Mouse (Mus musculus): ENCODE measurements around the gene Trim11. TPM values are rescaled to one million over a fixed set of nuclear protein-coding genes. Genes with fewer than 3 reads are reported as not detected.

Gene Trim11
- polyA plus RNA-seq, 1 experiment from 2014 or later: 18.2 TPM

- Histone ChIP-seq H3K27me3 (ENCODE audit: insufficient read depth, low read length) (peaks cover 24% of the 10 kb centered on the region), H3K4me3 (ENCODE audit: low read depth, low read length) (no peak overlapping the region), H3K27ac (ENCODE audit: low read depth) (no peak overlapping the region), H3K9me3 (ENCODE audit: low read depth, low read length) (peaks cover 5% of the 10 kb centered on the region; the same call in 1 of the 2 replicates), H3K36me3 (ENCODE audit: insufficient read depth) (no peaks in the 10 kb centered on the region), H3K4me1 (ENCODE audit: insufficient read depth) (no peaks in the 10 kb centered on the region; the same call in 1 of the 2 replicates), H3K4me2 (no peak overlapping the region), H3K9ac (no peak overlapping the region)
- TF ChIP-seq CTCF (IDR thresholded peaks at IDR 0.05; ENCODE audit: low read depth): no peak
- WGBS: 81% methylated on average over 7 of the region's 7 CpGs
- no peak for ATAC-seq (ENCODE audit: insufficient read depth)
- DNase-seq: no peak
Observed at GRCm38 (mm10) chr11:58964216-58964615, 13.7 kb upstream of the Trim11 start.

GRCm38 (mm10) chr11:58965001-58965760 is 12.7 kb upstream of the Trim11 start:
- Histone ChIP-seq H3K9ac (no peak overlapping the region), H3K27ac (ENCODE audit: low read depth) (no peak overlapping the region), H3K9me3 (ENCODE audit: low read depth, low read length) (peaks cover 5% of the 10 kb centered on the region; the same call in 1 of the 2 replicates), H3K4me2 (no peak overlapping the region), H3K4me3 (ENCODE audit: low read depth, low read length) (no peak overlapping the region), H3K27me3 (ENCODE audit: insufficient read depth, low read length) (peaks cover 24% of the 10 kb centered on the region), H3K4me1 (ENCODE audit: insufficient read depth) (no peaks in the 10 kb centered on the region), H3K36me3 (ENCODE audit: insufficient read depth) (0 out of 2 replicates have a peak, but pooled peaks cover under 1% of the 10 kb centered on the region)
- no peak for ATAC-seq (ENCODE audit: insufficient read depth)
- no peak for TF ChIP-seq CTCF (IDR thresholded peaks at IDR 0.05; ENCODE audit: low read depth)
- WGBS: 39% methylated on average over 12 of the region's 12 CpGs
- no peak for DNase-seq

- H3K4me3 ChIP-seq (ENCODE audit: low read depth, low read length): no peak overlapping the region
- H3K9ac ChIP-seq: no peak overlapping the region
- 91% methylated on average over 1 of the region's 1 CpGs for WGBS
- no peak overlapping the region for H3K4me2 ChIP-seq
- no peak for ATAC-seq (ENCODE audit: insufficient read depth)
- peaks cover 10% of the 10 kb centered on the region for H3K27me3 ChIP-seq (ENCODE audit: insufficient read depth, low read length)
- H3K4me1 ChIP-seq (ENCODE audit: insufficient read depth): no peaks in the 10 kb centered on the region
- peak; percentile 47 for TF ChIP-seq CTCF (IDR thresholded peaks at IDR 0.05; ENCODE audit: low read depth)
- H3K9me3 ChIP-seq (ENCODE audit: low read depth, low read length): no peaks in the 10 kb centered on the region
- H3K36me3 ChIP-seq (ENCODE audit: insufficient read depth): peaks cover 10% of the 10 kb centered on the region; the same call in 1 of the 2 replicates
- no peak overlapping the region for H3K27ac ChIP-seq (ENCODE audit: low read depth)
- DNase-seq: peak; percentile 45
Observed at GRCm38 (mm10) chr11:58967346-58967745, 10.5 kb upstream of the Trim11 start.

GRCm38 (mm10) chr11:58968551-58968950 is 9.3 kb upstream of the Trim11 start:
- no peak overlapping the region for H3K4me2 ChIP-seq
- TF ChIP-seq CTCF (IDR thresholded peaks at IDR 0.05; ENCODE audit: low read depth): no peak
- no peak overlapping the region for H3K4me3 ChIP-seq (ENCODE audit: low read depth, low read length)
- no peak for DNase-seq
- H3K27ac ChIP-seq (ENCODE audit: low read depth): no peak overlapping the region
- no peak for ATAC-seq (ENCODE audit: insufficient read depth)
- no peaks in the 10 kb centered on the region for H3K4me1 ChIP-seq (ENCODE audit: insufficient read depth)
- H3K9me3 ChIP-seq (ENCODE audit: low read depth, low read length): no peaks in the 10 kb centered on the region
- 80% methylated on average over 7 of the region's 7 CpGs for WGBS
- no peak overlapping the region for H3K9ac ChIP-seq
- 0 out of 2 replicates have a peak, but pooled peaks cover 4% of the 10 kb centered on the region for H3K27me3 ChIP-seq (ENCODE audit: insufficient read depth, low read length)
- H3K36me3 ChIP-seq (ENCODE audit: insufficient read depth): peaks cover 13% of the 10 kb centered on the region; the same call in 1 of the 2 replicates

DNA sequence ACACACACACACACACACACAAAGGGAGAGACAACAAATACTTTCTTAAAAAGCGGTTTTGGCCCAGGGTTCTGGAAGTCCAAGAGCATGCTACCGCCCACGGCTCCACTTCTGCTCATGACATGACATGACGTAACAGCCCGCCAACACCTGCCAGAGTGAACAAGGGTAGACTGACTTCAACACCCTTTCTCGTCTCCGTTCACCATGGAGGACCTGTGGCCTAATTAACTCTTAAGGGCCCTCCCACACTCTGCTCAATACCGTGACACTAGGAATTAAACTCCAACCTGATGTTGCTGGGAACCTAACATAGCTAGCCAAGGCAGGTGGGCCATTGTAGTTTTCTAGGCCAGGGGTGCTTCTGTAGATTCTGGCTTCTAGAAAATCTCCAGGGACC is 8.9 kb upstream of the Trim11 start:
- 0 out of 2 replicates have a peak overlapping the region, but pooled peaks have one; percentile 36 for H3K27ac ChIP-seq (ENCODE audit: low read depth)

GRCm38 (mm10) chr11:58969659-58970058 is 8.2 kb upstream of the Trim11 start:
- H3K27me3 ChIP-seq (ENCODE audit: insufficient read depth, low read length): no peaks in the 10 kb centered on the region
- ATAC-seq (ENCODE audit: insufficient read depth) (no peak; the same call in 1 of the 2 replicates), DNase-seq (peak; percentile 55)
- no peak overlapping the region for H3K9ac ChIP-seq
- no peak overlapping the region for H3K4me3 ChIP-seq (ENCODE audit: low read depth, low read length)
- H3K36me3 ChIP-seq (ENCODE audit: insufficient read depth): peaks cover 13% of the 10 kb centered on the region; the same call in 1 of the 2 replicates
- WGBS: 59% methylated on average over 6 of the region's 6 CpGs
- no peak overlapping the region for H3K4me2 ChIP-seq
- H3K4me1 ChIP-seq (ENCODE audit: insufficient read depth): no peaks in the 10 kb centered on the region
- no peaks in the 10 kb centered on the region for H3K9me3 ChIP-seq (ENCODE audit: low read depth, low read length)
- TF ChIP-seq CTCF (IDR thresholded peaks at IDR 0.05; ENCODE audit: low read depth): no peak
- H3K27ac ChIP-seq (ENCODE audit: low read depth): no peak overlapping the region

More for the DNA sequence above, 8.9 kb upstream of the Trim11 start:
- H3K4me3 ChIP-seq (ENCODE audit: low read depth, low read length): no peak overlapping the region
- H3K27me3 ChIP-seq (ENCODE audit: insufficient read depth, low read length): no peaks in the 10 kb centered on the region
- DNase-seq: no peak
- no peak for ATAC-seq (ENCODE audit: insufficient read depth)
- H3K9me3 ChIP-seq (ENCODE audit: low read depth, low read length): no peaks in the 10 kb centered on the region
- no peak for TF ChIP-seq CTCF (IDR thresholded peaks at IDR 0.05; ENCODE audit: low read depth)
- no peaks in the 10 kb centered on the region for H3K4me1 ChIP-seq (ENCODE audit: insufficient read depth)
- no peak overlapping the region for H3K4me2 ChIP-seq
- 64% methylated on average over 8 of the region's 8 CpGs for WGBS
- H3K9ac ChIP-seq: no peak overlapping the region
- H3K36me3 ChIP-seq (ENCODE audit: insufficient read depth): peaks cover 13% of the 10 kb centered on the region; the same call in 1 of the 2 replicates

DNA sequence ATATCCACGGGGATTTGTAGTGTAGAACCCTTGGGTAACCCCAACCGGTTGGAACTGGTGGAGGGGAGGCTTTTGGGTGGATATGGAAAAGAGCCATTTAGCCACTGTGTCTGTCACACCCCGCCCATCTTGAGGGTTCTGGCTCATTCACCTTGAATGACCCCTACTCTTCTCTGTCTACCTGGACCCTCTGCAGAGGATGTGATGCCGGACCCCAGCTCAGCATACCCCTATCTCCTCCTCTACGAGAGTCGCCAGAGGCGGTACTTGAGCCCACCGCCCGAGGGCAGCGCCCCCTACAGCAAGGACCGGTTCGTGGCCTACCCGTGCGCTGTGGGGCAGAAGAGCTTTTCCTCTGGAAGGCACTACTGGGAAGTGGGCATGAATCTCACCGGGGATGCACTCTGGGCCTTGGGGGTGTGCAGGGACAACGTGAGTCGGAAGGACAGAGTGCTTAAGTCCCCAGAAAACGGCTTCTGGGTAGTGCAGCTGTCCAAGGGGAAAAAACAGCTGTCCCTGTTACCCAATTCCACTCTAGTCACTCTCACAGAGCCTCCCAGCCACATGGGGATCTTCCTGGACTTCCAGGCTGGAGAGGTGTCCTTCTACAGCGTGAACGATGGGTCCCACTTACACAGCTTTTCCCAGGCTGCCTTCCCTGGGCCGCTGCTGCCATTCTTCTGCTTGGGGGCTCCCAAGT is 6.9 kb upstream of the Trim11 start:
- Histone ChIP-seq H3K27me3 (ENCODE audit: insufficient read depth, low read length) (no peaks in the 10 kb centered on the region), H3K4me3 (ENCODE audit: low read depth, low read length) (no peak overlapping the region), H3K4me1 (ENCODE audit: insufficient read depth) (no peaks in the 10 kb centered on the region), H3K36me3 (ENCODE audit: insufficient read depth) (peaks cover 13% of the 10 kb centered on the region; the same call in 1 of the 2 replicates), H3K9ac (no peak overlapping the region), H3K9me3 (ENCODE audit: low read depth, low read length) (no peaks in the 10 kb centered on the region), H3K4me2 (no peak overlapping the region), H3K27ac (ENCODE audit: low read depth) (no peak overlapping the region)
- no peak for ATAC-seq (ENCODE audit: insufficient read depth)
- no peak for DNase-seq
- 82% methylated on average over 21 of the region's 21 CpGs for WGBS
- peak; percentile 13; the same call in 1 of the 2 replicates for TF ChIP-seq CTCF (IDR thresholded peaks at IDR 0.05; ENCODE audit: low read depth)
